Mouse (Mus musculus): ENCODE measurements at regions not wholly inside any gene's neighbourhood (a gene's known extent, or its start where the extent isn't known, plus 50 kb on each side); places are given as distances from the start of the nearest gene placed in this dataset.

DNA sequence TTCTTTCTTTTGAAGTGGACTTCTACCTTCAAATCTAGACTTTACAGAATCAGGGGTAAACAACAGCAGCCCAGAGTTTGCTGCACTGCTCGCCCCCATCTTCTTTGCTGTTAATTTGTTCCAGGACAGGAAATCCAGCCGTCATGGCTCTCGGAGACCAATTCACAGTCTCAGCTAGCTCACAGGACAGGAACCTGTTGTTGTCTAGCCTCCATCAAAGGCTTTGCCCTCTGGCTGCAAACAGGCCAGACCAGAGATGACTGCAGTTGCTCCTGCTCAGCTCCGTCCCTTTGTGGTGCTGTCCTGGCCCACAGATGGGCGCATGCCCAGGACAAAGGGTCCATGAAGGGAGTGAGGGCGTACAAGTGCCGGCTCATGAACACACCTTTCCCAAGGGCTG, 182.2 kb upstream of the Sulf2 start:
- no peak for TF ChIP-seq ZNF384 (IDR thresholded peaks at IDR 0.05; ENCODE audit: low read depth, low read length)
- no peak for TF ChIP-seq HCFC1 (IDR thresholded peaks at IDR 0.05; ENCODE audit: borderline replicate concordance, insufficient read depth, low read length)
- no peak for TF ChIP-seq MAFK (IDR thresholded peaks at IDR 0.05; ENCODE audit: insufficient read depth, low read depth, low read length)
- TF ChIP-seq ZC3H11A (IDR thresholded peaks at IDR 0.05; ENCODE audit: borderline replicate concordance, low read depth, low read length), result no peak
